Mouse (Mus musculus): ENCODE results near the gene Rpf1. TPM values are rescaled to one million over a fixed set of nuclear protein-coding genes. Genes with fewer than 3 reads are reported as not detected.
A peak's percentile ranks its signal among the peaks of the same experiment; 100 is the strongest.

Gene Rpf1
- 61.9 and 62.5 TPM in 2 replicates for polyA plus RNA-seq (2016; fragmentation: Nextera tagmentation; extraction: Ambion mirVana)

DNA sequence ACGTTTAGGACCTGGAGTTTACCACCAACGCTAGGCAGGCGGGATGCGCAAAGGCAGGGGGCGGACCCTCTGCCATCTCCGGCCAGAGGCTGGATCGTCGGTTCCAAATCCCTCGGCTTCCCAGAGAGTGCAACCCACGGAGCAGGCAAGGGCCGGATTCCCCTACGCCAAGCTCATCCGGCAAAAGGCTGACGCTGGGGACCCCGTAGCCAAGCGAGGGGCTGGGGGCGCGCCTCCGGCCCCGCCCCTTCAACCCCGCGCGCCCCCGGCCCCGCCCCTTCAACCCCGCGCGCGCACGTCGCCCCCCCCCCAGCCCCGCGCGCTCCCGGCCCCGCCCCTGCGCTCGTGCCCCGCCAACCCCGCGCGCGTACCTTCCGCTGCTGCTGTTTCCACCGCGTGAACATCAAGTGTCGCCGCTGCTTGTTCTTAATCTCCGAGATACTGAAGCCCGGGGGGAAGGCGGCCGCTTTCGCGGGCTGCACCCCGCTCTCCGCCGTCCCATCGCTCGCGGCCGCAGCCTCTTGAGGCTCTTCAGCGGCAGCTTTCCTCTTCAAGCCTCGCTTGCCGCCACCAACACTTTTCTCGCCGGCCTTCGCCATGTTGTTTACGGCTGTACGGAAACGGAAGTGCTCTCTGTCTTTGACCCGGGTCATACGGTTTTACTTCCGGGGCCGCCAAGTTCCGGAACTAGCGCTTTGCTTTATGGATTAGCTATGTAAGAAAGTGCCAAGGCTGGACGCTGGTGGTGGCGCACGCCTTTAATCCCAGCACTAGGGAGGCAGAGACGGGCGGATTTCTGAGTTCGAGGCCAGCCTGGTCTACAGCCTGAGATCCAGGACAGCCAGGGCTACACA, at the start of gene Rpf1:
TSS of gene Rpf1 (minus strand) at position 632 of the 854 bp plus-strand sequence.
- no peaks in the 10 kb centered on the region for H3K9me3 ChIP-seq
- ATAC-seq (ENCODE audit: low FRiP score, low read depth) = peak; percentile 98
- H3K27me3 ChIP-seq (replicated peaks) = no peaks in the 10 kb centered on the region
- H3K9ac ChIP-seq = peak within 1 kb of the TSS; percentile 72
- peaks cover 18% of the 10 kb centered on the region for H3K36me3 ChIP-seq
- WGBS = under 1% methylated on average over 75 of the region's 82 CpGs
- H3K27ac ChIP-seq = peak within 1 kb of the TSS; percentile 90
- no peaks in the 10 kb centered on the region for H3K4me1 ChIP-seq
- peak within 1 kb of the TSS; percentile 75 for H3K4me2 ChIP-seq (replicated peaks)
- peak within 1 kb of the TSS; percentile 66 for H3K4me3 ChIP-seq

DNA sequence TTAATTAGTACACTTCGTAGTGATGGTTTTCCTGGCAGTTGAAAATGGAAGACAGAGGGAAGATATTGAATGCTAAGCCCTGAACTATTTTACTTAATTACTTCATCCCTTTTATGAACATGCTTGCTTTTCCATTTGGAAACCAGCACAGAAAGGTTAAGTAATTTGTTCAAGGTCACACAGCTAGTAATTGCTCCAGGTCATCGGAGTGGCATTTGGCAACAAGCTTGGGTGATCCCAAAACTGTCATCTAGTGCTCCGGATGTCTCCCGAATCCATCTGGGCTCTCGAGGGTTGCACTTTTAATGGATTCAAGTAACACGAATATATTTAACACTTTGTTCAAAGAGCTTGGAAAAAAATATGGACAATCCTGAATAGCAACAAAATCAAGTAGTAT, 49.7 kb upstream of the Rpf1 start:
- Histone ChIP-seq H3K36me3 (no peaks in the 10 kb centered on the region), H3K4me3 (no peak overlapping the region), H3K27ac (no peak overlapping the region), H3K9me3 (no peaks in the 10 kb centered on the region), H3K4me1 (no peaks in the 10 kb centered on the region), H3K9ac (no peak overlapping the region), H3K27me3 (replicated peaks) (no peaks in the 10 kb centered on the region), H3K4me2 (replicated peaks) (no peak overlapping the region)
- no peak for ATAC-seq (ENCODE audit: low FRiP score, low read depth)
- 88% methylated on average over 6 of the region's 6 CpGs for WGBS

DNA sequence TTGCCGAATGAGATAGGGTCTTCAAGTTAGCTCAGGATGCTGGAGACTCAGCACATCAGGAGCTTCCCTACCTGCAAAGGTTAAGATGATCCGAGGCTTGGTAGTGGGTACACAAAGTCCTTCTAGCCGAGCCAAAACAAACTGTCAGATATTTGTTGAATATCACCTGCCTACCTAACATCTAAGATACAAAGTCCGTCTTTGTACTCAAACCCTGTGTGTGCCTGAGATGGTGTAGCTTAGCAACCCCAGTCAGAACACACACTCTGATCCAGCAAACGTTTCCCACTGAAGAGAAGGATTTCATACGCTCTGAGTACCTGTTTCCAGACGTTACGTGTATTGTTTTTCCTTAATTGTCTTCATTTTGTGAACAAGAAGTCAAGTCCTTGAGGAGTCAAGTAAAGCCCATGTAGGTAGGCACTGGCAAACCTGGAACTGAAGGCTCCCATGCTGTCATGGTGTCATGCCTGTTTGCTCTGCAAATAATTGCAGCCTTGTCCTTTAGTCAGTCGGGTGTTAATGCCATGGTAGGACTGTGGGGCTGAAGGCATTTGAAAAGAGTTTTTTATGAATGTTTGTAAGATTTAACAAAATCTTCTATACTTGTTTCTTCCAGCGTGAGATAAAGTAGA, 49.0 kb upstream of the Rpf1 start, which contains the start of gene Uox:
TSS of gene Uox (plus strand) at position 279 of the 635 bp plus-strand sequence.
- no peak for ATAC-seq (ENCODE audit: low FRiP score, low read depth)
- Histone ChIP-seq H3K9ac (no peak within 1 kb of the TSS), H3K36me3 (no peaks in the 10 kb centered on the region), H3K27me3 (replicated peaks) (no peaks in the 10 kb centered on the region), H3K9me3 (no peaks in the 10 kb centered on the region), H3K4me3 (no peak within 1 kb of the TSS), H3K4me2 (replicated peaks) (no peak within 1 kb of the TSS), H3K27ac (no peak within 1 kb of the TSS), H3K4me1 (no peaks in the 10 kb centered on the region)
- WGBS = 87% methylated on average over 10 of the region's 10 CpGs

DNA sequence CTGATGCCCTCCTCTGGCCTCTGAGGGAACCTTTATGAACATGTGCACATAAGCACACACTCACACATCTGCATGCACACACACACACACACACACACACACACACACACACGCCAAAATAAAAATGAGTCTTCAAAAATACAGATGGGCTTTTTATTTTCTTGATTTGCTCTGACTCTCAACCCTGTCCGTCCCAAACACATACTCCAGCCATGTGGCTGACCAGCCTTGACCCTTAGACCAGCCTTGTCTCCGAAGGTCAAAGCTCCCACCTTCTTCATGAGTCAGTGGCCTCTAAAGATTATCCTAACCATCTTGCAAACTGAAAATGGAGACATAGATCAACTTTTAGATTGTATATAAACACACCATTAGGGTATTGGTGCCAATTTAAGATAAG, 48.4 kb upstream of the Rpf1 start:
- Histone ChIP-seq H3K9ac (no peak overlapping the region), H3K4me3 (no peak overlapping the region)

DNA sequence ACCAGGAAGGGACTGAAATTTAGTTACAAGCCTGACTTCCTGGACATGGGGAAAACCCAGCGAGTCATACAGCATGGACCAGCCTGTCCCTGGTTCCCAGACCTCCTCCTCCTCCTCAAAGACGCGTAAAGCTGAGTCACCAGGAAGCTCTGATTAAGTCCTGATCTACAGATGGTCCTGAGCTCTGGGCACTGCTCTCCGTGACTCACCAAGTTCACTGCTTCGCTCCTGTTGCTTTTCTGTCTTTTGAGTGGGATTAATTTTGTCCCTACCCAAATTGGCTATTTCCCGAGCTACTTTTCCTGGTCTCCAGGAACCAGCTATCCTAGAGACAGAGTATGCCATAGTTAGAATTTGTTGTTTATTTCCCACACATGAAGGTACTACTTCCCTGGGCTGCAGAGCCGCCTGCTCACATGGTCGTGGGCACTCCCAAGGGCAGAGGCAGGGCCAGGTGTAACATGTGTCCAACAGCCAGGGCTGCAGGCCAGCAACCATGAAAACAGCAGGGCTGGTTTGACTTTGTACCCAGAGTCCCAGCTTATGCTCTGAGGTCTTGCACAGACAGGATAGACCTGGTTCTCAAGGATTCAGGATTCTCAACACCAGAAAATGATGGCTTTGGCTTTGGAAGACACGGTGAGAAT, 46.8 kb upstream of the Rpf1 start:
- Histone ChIP-seq H3K27ac (no peak overlapping the region), H3K9ac (no peak overlapping the region), H3K4me1 (no peaks in the 10 kb centered on the region), H3K36me3 (no peaks in the 10 kb centered on the region), H3K27me3 (replicated peaks) (no peaks in the 10 kb centered on the region), H3K4me2 (replicated peaks) (no peak overlapping the region), H3K9me3 (no peaks in the 10 kb centered on the region), H3K4me3 (no peak overlapping the region)
- ATAC-seq (ENCODE audit: low FRiP score, low read depth) = no peak
- 85% methylated on average over 9 of the region's 9 CpGs for WGBS

More for the DNA sequence above, 48.4 kb upstream of the Rpf1 start:
- Histone ChIP-seq H3K4me2 (replicated peaks) (no peak overlapping the region), H3K27me3 (replicated peaks) (no peaks in the 10 kb centered on the region), H3K36me3 (no peaks in the 10 kb centered on the region), H3K27ac (no peak overlapping the region), H3K4me1 (no peaks in the 10 kb centered on the region), H3K9me3 (no peaks in the 10 kb centered on the region)
- ATAC-seq (ENCODE audit: low FRiP score, low read depth) = no peak
- WGBS = 88% methylated on average over 3 of the region's 3 CpGs

DNA sequence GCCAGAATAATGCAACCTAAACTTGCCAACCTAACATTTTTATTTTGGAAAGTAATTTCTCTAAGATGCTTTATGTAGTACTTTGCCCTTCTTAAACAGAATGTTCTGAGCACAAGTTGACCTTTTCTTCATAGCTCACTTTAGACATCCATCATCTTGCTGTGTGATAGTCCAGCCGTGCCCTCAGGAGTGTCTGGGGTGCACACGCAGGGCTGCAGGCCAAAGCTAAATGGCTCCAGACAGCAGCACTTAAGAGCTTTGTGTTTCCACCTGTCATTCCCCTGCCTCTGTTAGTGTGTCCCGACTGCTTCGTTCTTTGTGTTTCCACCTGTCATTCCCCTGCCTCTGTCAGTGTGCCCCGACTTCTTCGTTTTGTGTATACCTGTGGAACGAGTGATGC, 46.1 kb upstream of the Rpf1 start:
- Histone ChIP-seq H3K36me3 (no peaks in the 10 kb centered on the region), H3K27me3 (replicated peaks) (no peaks in the 10 kb centered on the region), H3K9ac (no peak overlapping the region), H3K4me3 (no peak overlapping the region), H3K27ac (no peak overlapping the region), H3K4me1 (no peaks in the 10 kb centered on the region), H3K4me2 (replicated peaks) (no peak overlapping the region), H3K9me3 (no peaks in the 10 kb centered on the region)
- ATAC-seq (ENCODE audit: low FRiP score, low read depth) = no peak
- WGBS = 79% methylated on average over 7 of the region's 7 CpGs

DNA sequence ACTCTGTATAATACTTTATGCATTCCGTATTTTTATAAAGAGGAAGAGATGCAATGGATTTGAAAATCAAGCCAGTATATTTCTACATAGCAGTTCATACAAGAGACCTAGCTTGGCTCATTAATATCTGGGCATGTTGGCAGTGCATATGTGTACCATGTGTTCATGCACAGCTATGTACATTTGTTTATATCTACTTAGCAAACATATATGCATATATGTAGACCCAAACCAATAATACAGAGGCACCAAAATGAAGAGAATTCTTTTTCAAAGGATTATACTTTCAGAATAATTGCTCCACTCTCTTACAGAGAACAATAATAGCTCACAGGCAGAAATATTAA, 43.8 kb upstream of the Rpf1 start:
- WGBS = 94% methylated on average over 1 of the region's 1 CpGs
- H3K27me3 ChIP-seq (replicated peaks) = no peaks in the 10 kb centered on the region

DNA sequence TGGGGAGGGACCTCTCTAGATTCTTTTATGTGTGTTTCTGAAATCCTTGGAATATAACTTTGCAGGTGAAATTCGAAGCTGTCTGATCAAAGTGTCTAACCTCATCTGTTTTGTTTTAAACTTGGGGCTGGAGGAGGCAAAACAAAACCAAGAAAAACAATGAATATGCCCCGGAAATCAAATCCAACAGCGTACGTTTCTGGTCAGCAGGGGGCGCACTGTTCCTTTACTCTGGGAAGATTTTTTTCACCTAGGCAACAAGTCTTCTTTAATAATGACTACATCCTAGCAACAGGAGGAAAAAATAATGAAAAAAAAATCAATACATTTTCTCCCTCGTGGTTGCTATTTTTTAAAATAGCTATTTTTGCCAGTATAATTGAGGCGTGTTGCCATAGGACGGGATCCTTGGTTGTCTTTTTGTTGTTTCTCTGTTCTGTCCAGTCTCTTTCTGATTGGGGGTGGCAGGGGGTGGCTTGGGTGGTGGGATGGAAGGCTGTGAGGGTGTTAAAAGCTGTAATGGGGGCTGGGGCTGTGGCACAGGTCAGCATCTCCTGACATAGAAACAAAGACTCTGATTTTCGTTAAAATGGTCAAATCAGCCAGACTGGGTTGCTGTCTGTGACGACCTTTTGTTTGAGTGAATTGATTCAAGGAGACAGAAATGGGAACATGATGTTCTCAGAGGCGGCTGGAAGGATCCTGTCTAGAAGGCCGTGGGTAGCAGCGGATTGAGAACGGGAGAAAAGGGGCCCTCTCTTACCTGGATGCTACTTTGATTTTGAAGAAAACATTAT, 43.2 kb upstream of the Rpf1 start:
- Histone ChIP-seq H3K4me3 (no peak overlapping the region), H3K4me1 (no peaks in the 10 kb centered on the region), H3K4me2 (replicated peaks) (peak overlapping the region; percentile 25; the same call in 1 of the 2 replicates), H3K27me3 (replicated peaks) (no peaks in the 10 kb centered on the region), H3K27ac (no peak overlapping the region), H3K36me3 (no peaks in the 10 kb centered on the region), H3K9ac (no peak overlapping the region), H3K9me3 (no peaks in the 10 kb centered on the region)
- peak; percentile 41; the same call in 1 of the 2 replicates for ATAC-seq (ENCODE audit: low FRiP score, low read depth)
- 41% methylated on average over 14 of the region's 14 CpGs for WGBS

More for the DNA sequence above, 43.8 kb upstream of the Rpf1 start:
- no peak overlapping the region for H3K9ac ChIP-seq
- no peaks in the 10 kb centered on the region for H3K36me3 ChIP-seq
- no peak overlapping the region for H3K4me3 ChIP-seq
- no peak for ATAC-seq (ENCODE audit: low FRiP score, low read depth)
- H3K4me1 ChIP-seq = no peaks in the 10 kb centered on the region
- no peak overlapping the region for H3K27ac ChIP-seq
- no peak overlapping the region for H3K4me2 ChIP-seq (replicated peaks)
- H3K9me3 ChIP-seq = no peaks in the 10 kb centered on the region

DNA sequence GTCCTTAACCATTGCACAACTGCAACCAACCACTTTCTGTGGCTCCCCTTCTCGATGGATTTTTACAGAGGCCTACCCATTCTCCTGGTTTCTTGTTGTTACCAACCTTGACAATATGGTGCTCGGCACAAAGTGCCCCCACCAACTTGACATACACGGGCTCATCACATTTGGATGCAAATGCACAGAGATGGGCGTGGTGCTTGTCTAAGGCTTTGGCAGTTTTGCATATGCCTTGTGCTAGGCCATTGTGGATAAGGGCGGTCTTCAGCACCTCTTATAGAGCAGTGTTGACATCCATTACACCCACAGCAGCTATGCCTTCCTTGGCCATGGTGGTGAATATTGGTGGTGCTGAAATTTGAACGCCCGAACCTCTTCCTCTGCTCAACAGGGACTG, 41.7 kb upstream of the Rpf1 start:
- no peak overlapping the region for H3K4me2 ChIP-seq (replicated peaks)
- no peaks in the 10 kb centered on the region for H3K27me3 ChIP-seq (replicated peaks)
- no peaks in the 10 kb centered on the region for H3K4me1 ChIP-seq
- 92% methylated on average over 7 of the region's 7 CpGs for WGBS
- no peaks in the 10 kb centered on the region for H3K9me3 ChIP-seq
- no peak overlapping the region for H3K9ac ChIP-seq
- H3K4me3 ChIP-seq = no peak overlapping the region
- no peak overlapping the region for H3K27ac ChIP-seq
- ATAC-seq (ENCODE audit: low FRiP score, low read depth) = no peak
- H3K36me3 ChIP-seq = no peaks in the 10 kb centered on the region

DNA sequence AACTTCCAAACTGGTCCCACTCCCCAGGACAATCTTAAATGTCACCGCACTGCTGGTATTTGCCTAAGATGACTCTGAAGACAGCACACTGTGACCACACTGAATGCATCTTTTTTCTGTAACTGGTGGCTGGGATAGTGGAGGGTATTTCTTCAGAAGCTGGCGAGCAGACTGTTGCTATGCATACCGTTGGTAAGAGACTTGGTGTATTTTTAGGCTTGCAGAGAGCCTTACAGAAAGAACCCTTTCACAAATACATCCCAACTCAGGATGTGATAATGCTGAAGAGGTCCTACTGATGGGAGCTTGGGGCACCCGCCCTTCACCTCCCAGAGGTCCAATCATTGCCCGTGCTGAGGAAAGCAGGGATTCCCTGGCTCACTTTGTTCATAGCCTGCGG, 36.3 kb upstream of the Rpf1 start:
- H3K4me2 ChIP-seq (replicated peaks) = no peak overlapping the region
- H3K9me3 ChIP-seq = no peaks in the 10 kb centered on the region
- ATAC-seq (ENCODE audit: low FRiP score, low read depth) = no peak
- no peak overlapping the region for H3K27ac ChIP-seq
- WGBS = 90% methylated on average over 6 of the region's 6 CpGs
- no peak overlapping the region for H3K4me3 ChIP-seq
- H3K36me3 ChIP-seq = no peaks in the 10 kb centered on the region
- H3K9ac ChIP-seq = no peak overlapping the region
- no peaks in the 10 kb centered on the region for H3K4me1 ChIP-seq
- H3K27me3 ChIP-seq (replicated peaks) = no peaks in the 10 kb centered on the region

DNA sequence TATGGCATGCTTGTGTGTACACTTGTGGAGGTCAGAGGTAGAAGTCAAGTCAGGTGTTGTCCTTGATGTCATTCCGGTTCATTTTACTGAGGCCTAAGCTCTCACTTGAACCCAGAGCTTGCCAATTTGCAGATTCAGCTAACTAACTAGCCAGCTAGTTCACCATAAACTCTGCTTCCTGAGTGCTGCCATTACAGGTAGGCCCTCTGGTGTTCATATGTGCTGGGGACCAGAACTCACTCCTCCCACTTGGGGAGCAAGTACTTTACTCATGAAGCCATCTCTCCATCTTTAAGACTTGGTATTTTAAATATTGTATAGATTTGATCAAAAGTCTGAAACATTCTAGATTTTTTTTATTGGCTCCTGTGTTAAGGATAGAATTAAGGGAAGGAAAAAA, 35.3 kb upstream of the Rpf1 start:
- Histone ChIP-seq H3K4me3 (no peak overlapping the region), H3K9ac (no peak overlapping the region), H3K36me3 (no peaks in the 10 kb centered on the region), H3K27ac (no peak overlapping the region), H3K4me2 (replicated peaks) (no peak overlapping the region), H3K4me1 (no peaks in the 10 kb centered on the region), H3K9me3 (no peaks in the 10 kb centered on the region), H3K27me3 (replicated peaks) (no peaks in the 10 kb centered on the region)
- WGBS = 85% methylated on average over 1 of the region's 1 CpGs
- no peak for ATAC-seq (ENCODE audit: low FRiP score, low read depth)

DNA sequence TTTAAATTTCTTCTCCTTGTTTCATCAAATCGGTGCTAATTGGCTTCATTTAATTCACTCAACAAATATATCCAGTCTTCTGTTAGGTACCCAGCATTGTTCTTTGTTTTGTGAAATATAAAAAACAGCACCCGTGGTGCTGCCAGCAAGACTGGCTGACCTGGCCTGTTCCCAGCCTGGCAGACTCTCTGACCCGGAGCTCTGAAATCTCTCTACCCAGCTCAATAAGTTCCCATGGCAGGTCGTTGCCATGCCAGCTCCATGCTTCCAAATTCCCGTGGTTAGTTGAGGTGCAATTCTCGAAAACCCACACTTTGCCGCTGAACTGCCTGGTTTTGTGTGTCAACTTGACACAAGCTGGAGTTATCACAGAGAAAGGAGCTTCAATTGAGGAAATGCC, 33.6 kb upstream of the Rpf1 start:
- no peak for ATAC-seq (ENCODE audit: low FRiP score, low read depth)
- WGBS = 88% methylated on average over 7 of the region's 7 CpGs
- Histone ChIP-seq H3K4me3 (no peak overlapping the region), H3K36me3 (no peaks in the 10 kb centered on the region), H3K4me2 (replicated peaks) (no peak overlapping the region), H3K4me1 (no peaks in the 10 kb centered on the region), H3K27ac (no peak overlapping the region), H3K9ac (no peak overlapping the region), H3K9me3 (no peaks in the 10 kb centered on the region), H3K27me3 (replicated peaks) (no peaks in the 10 kb centered on the region)

Data from neural tube, embryonic 12.5 days (tissue).